Mouse (Mus musculus) ZHBTc4 (cell line): ENCODE measurements at regions not wholly inside any gene's neighbourhood (a gene's known extent, or its start where the extent isn't known, plus 50 kb on each side); places are given as distances from the start of the nearest gene placed in this dataset.

ENCODE experiments used
- DNase-seq: peaks from one replicate; pipeline ENCODE4 v3.0.0-alpha.2; 2011; ENCODE audit warnings: low read depth, low spot score

GRCm38 (mm10) chr13:5527400-5527799 is 333.9 kb upstream of the Klf6 start:
- DNase-seq = no peak

GRCm38 (mm10) chr13:5540321-5540720 is 321.0 kb upstream of the Klf6 start:
- no peak for DNase-seq

GRCm38 (mm10) chr13:5545521-5545920 is 315.8 kb upstream of the Klf6 start:
- no peak for DNase-seq

- DNase-seq = no peak
These were observed 315.3 kb upstream of the Klf6 start for GRCm38 (mm10) chr13:5546011-5546410.

GRCm38 (mm10) chr13:5546937-5547336 is 314.3 kb upstream of the Klf6 start:
- DNase-seq = no peak

GRCm38 (mm10) chr13:5548768-5549167 is 312.5 kb upstream of the Klf6 start:
- DNase-seq = no peak

GRCm38 (mm10) chr13:5549175-5549574 is 312.1 kb upstream of the Klf6 start:
- DNase-seq = no peak

- DNase-seq = no peak
These were observed 311.5 kb upstream of the Klf6 start for GRCm38 (mm10) chr13:5549747-5550146.

- peak; percentile 86 for DNase-seq
These were observed 310.9 kb upstream of the Klf6 start for GRCm38 (mm10) chr13:5550354-5550753.

GRCm38 (mm10) chr13:5551131-5551530 is 310.2 kb upstream of the Klf6 start:
- DNase-seq = peak; percentile 76

- DNase-seq = no peak
These were observed 307.8 kb upstream of the Klf6 start for GRCm38 (mm10) chr13:5553461-5553860.

GRCm38 (mm10) chr13:5558095-5558494 is 303.2 kb upstream of the Klf6 start:
- DNase-seq = no peak

- DNase-seq = no peak
These were observed 294.8 kb upstream of the Klf6 start for GRCm38 (mm10) chr13:5566479-5566878.

GRCm38 (mm10) chr13:5566896-5567295 is 294.4 kb upstream of the Klf6 start:
- no peak for DNase-seq

- no peak for DNase-seq
These were observed 291.7 kb upstream of the Klf6 start for GRCm38 (mm10) chr13:5569579-5569978.

- no peak for DNase-seq
These were observed 290.9 kb upstream of the Klf6 start for GRCm38 (mm10) chr13:5570386-5570785.

- no peak for DNase-seq
These were observed 284.7 kb upstream of the Klf6 start for GRCm38 (mm10) chr13:5576568-5576967.

GRCm38 (mm10) chr13:5583681-5584080 is 277.6 kb upstream of the Klf6 start:
- peak; percentile 54 for DNase-seq

- DNase-seq = no peak
These were observed 274.1 kb upstream of the Klf6 start for GRCm38 (mm10) chr13:5587196-5587595.

- no peak for DNase-seq
These were observed 270.0 kb upstream of the Klf6 start for GRCm38 (mm10) chr13:5591286-5591685.

- no peak for DNase-seq
These were observed 269.3 kb upstream of the Klf6 start for GRCm38 (mm10) chr13:5591837-5592555.

GRCm38 (mm10) chr13:5592556-5593061 is 268.7 kb upstream of the Klf6 start:
- no peak for DNase-seq

- no peak for DNase-seq
These were observed 259.6 kb upstream of the Klf6 start for GRCm38 (mm10) chr13:5601648-5602047.
